Mouse (Mus musculus) heart, adult 2 months (tissue): ENCODE measurements around the gene Ggct. TPM values are rescaled to one million over a fixed set of nuclear protein-coding genes. Genes with fewer than 3 reads are reported as not detected.

Experiments used
- DNase-seq, 2 experiments: peaks; one replicate each; pipeline ENCODE4 v3.0.0; 2021
- H3K27ac ChIP-seq: fragments of 200-600 bp; 2 replicates; pipeline ENCODE4 v1.8.1; 2022
- H3K27me3 ChIP-seq: fragments of 200-500 bp; 2 replicates; pipeline ENCODE4 v1.6.1; 2012; ENCODE audit warnings: mild to moderate bottlenecking, low read length, inconsistent platforms, mixed read lengths; ENCODE audit not compliant: control insufficient read depth, insufficient read depth
- H3K36me3 ChIP-seq: fragments of 200-500 bp; 2 replicates; pipeline ENCODE4 v1.6.1; 2012; ENCODE audit warnings: low read length, inconsistent platforms; ENCODE audit not compliant: control insufficient read depth, insufficient read depth
- H3K4me1 ChIP-seq: fragments of 200-500 bp; 2 replicates; pipeline ENCODE4 v1.6.1; 2011; ENCODE audit warnings: low read length; ENCODE audit not compliant: control insufficient read depth, insufficient read depth
- H3K4me3 ChIP-seq: fragments of 200-600 bp; 2 replicates; pipeline ENCODE4 v1.8.1; 2022
- H3K79me2 ChIP-seq: fragments of 200-500 bp; replicated peaks from 2 replicates; pipeline ENCODE4 v1.6.1; 2012; ENCODE audit warnings: mild to moderate bottlenecking, inconsistent platforms, low read length, moderate library complexity, mixed read lengths; ENCODE audit not compliant: control insufficient read depth, insufficient read depth
- H3K9ac ChIP-seq: fragments of 200-500 bp; 2 replicates; pipeline ENCODE4 v1.6.1; 2012; ENCODE audit warnings: low read depth, mild to moderate bottlenecking, control low read depth, inconsistent platforms, low read length, mixed read lengths
- CTCF ChIP-seq: fragments of 200-600 bp; IDR thresholded peaks from 2 replicates; pipeline ENCODE4 v1.8.1; 2022; ENCODE audit warnings: antibody characterized with exemption, mild to moderate bottlenecking, moderate library complexity
- EP300 ChIP-seq: fragments of 200-500 bp; IDR thresholded peaks from 2 replicates; pipeline ENCODE4 v1.6.1; 2011; ENCODE audit warnings: low read depth, low read length, control low read depth; ENCODE audit not compliant: insufficient read depth
- POLR2A ChIP-seq: fragments of 200-500 bp; IDR thresholded peaks from 2 replicates; pipeline ENCODE4 v1.6.1; 2011; ENCODE audit warnings: mild to moderate bottlenecking, low read depth, low read length, control low read depth; ENCODE audit not compliant: insufficient read depth
- WGBS: fragments of 180-500 bp; shearing (Covaris S2); methylation state at CpG from one replicate; pipeline ENCODE4 v1.1.7; 2018; 5-methylcytosine and 5-hydroxymethylcytosine counted together
- intact Hi-C: fragments of 180-260 bp; cut with DNase I; formaldehyde crosslinking; loops from one replicate; pipeline ENCODE4 v1.15.1; 2025
- polyA plus RNA-seq: library from polyadenylated mRNA; depleted of rRNA; stranded (reverse); fragments of >200 nt; gene quantifications from 2 replicates; pipeline ENCODE4 v1.2.3, GENCODE M21; 2012
- total RNA-seq, 2 experiments: library from RNA; stranded (reverse); gene quantifications; 2 replicates each; pipeline ENCODE4 v1.2.3; 2021

The Ggct gene
- total and polyA plus RNA-seq, 3 experiments, result 6.8 to 29.1 (median 26.5) TPM

GRCm38 (mm10) chr6:55036731-55037130 lies 44.0 kb upstream of the Ggct start:
- Histone ChIP-seq H3K27ac (no peak overlapping the region), H3K36me3 (no peaks in the 10 kb centered on the region), H3K27me3 (no peaks in the 10 kb centered on the region), H3K79me2 (no peaks in the 10 kb centered on the region), H3K4me3 (no peak overlapping the region), H3K9ac (no peak overlapping the region), H3K4me1 (peaks cover 4% of the 10 kb centered on the region)
- TF ChIP-seq POLR2A (no peak), EP300 (no peak), CTCF (no peak)
- no peak for DNase-seq
- WGBS, result 90% methylated on average over 4 of the region's 4 CpGs
- intact Hi-C loops, result no loop called here

- no peak for DNase-seq
Observed at GRCm38 (mm10) chr6:55027642-55028041, 34.9 kb upstream of the Ggct start.

GRCm38 (mm10) chr6:55021806-55022205 lies 29.1 kb upstream of the Ggct start:
- Histone ChIP-seq H3K9ac (no peak overlapping the region), H3K27ac (no peak overlapping the region), H3K4me3 (no peak overlapping the region), H3K79me2 (no peaks in the 10 kb centered on the region), H3K27me3 (no peaks in the 10 kb centered on the region), H3K4me1 (no peaks in the 10 kb centered on the region), H3K36me3 (no peaks in the 10 kb centered on the region)
- TF ChIP-seq EP300 (no peak), CTCF (no peak), POLR2A (no peak)
- WGBS, result 83% methylated on average over 7 of the region's 7 CpGs
- intact Hi-C loops, result no loop called here
- no peak for DNase-seq

More at GRCm38 (mm10) chr6:55027642-55028041, 34.9 kb upstream of the Ggct start:
- Histone ChIP-seq H3K27me3 (no peaks in the 10 kb centered on the region), H3K4me3 (no peak overlapping the region), H3K27ac (no peak overlapping the region), H3K9ac (no peak overlapping the region), H3K79me2 (no peaks in the 10 kb centered on the region), H3K4me1 (peaks cover 2% of the 10 kb centered on the region), H3K36me3 (no peaks in the 10 kb centered on the region)
- WGBS, result 74% methylated on average over 2 of the region's 2 CpGs
- intact Hi-C loops, result no loop called here
- TF ChIP-seq EP300 (no peak), POLR2A (no peak), CTCF (no peak)

DNA sequence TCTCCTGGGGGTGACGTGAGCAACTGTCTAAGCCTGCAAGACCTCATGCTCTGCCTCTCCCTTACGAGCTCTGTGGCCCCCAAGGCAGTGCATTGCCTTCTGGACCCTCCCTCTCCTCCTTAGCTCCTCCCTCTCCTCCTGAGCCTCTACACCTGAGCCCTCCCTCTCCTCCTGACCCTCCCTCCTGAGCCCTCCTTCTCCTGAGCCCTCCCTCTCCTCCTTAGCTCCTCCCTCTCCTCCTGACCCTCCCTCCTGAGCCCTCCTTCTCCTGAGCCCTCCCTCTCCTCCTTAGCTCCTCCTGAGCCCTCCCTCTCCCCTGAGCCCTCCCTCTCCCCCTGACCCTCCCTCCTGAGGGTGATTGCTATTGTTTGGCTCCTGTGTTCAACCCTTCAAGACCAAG lies 25.7 kb upstream of the Ggct start:
- intact Hi-C loops, result loop anchor here (5.0 kb wide), 1 partner anchor 311 kb away; no protein-coding TSS in a partner anchor
- Histone ChIP-seq H3K27me3 (no peaks in the 10 kb centered on the region), H3K4me3 (no peak overlapping the region), H3K4me1 (no peaks in the 10 kb centered on the region), H3K9ac (no peak overlapping the region), H3K79me2 (no peaks in the 10 kb centered on the region), H3K27ac (no peak overlapping the region), H3K36me3 (no peaks in the 10 kb centered on the region)
- 100% methylated on average over 2 of the region's 2 CpGs for WGBS
- TF ChIP-seq EP300, result no peak
- TF ChIP-seq POLR2A, result no peak
- TF ChIP-seq CTCF, result no peak
- DNase-seq, result no peak

- Histone ChIP-seq H3K4me3 (no peak overlapping the region), H3K27ac (no peak overlapping the region), H3K36me3 (no peaks in the 10 kb centered on the region), H3K9ac (no peak overlapping the region), H3K79me2 (no peaks in the 10 kb centered on the region), H3K27me3 (no peaks in the 10 kb centered on the region), H3K4me1 (no peaks in the 10 kb centered on the region)
- peak; percentile 46 to 61 for DNase-seq
- intact Hi-C loops, result loop anchor here (1.0 to 5.0 kb wide), 3 partner anchors 100 to 310 kb away; no protein-coding TSS in a partner anchor
- WGBS, result 21% methylated on average over 15 of the region's 15 CpGs
- TF ChIP-seq EP300 (peak; percentile 82; the same call in 1 of the 2 replicates), CTCF (peak; percentile 87), POLR2A (no peak)
Observed at GRCm38 (mm10) chr6:55016710-55017583, 24.2 kb upstream of the Ggct start.

DNA sequence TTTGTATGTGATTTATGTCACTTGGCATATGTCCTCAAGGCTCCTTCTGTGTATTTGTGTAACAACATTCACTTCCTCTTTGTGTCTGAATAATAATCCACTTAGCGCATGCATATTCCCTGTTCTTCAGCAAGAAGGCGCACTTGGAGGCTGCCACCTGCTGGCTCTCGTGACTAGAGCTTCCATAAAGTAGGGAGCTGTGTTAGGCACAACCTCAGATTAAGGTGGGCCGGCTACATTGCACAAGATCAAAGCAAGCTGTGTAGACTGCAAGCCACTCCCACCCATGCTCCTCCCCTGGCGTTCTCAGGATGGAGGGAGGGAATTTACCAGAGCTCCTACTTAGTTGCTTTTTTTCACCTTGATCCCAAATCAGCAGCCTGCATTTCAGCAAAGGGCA lies 23.5 kb upstream of the Ggct start:
- intact Hi-C loops, result loop anchor here (1.0 to 5.0 kb wide), 2 partner anchors 99 to 309 kb away; no protein-coding TSS in a partner anchor
- peak; percentile 59 to 60 for DNase-seq
- no peaks in the 10 kb centered on the region for H3K36me3 ChIP-seq
- WGBS, result 10% methylated on average over 5 of the region's 5 CpGs
- H3K27ac ChIP-seq, result no peak overlapping the region
- H3K27me3 ChIP-seq, result no peaks in the 10 kb centered on the region
- H3K4me1 ChIP-seq, result no peaks in the 10 kb centered on the region
- no peaks in the 10 kb centered on the region for H3K79me2 ChIP-seq
- no peak overlapping the region for H3K4me3 ChIP-seq
- H3K9ac ChIP-seq, result no peak overlapping the region
- no peak for TF ChIP-seq POLR2A
- TF ChIP-seq CTCF, result peak; percentile 74
- TF ChIP-seq EP300, result peak; percentile 55; the same call in 1 of the 2 replicates
